ENCODE assay signal across 22 mouse cellular contexts in genomic region chr12:8463599-8464160, GRCm38 (mm10). TPM values are rescaled to one million over a fixed set of nuclear protein-coding genes. Genes with fewer than 3 reads are reported as not detected.
DNase-seq lines count a peak whose midpoint lies in the region; ATAC-seq and TF ChIP-seq lines count a peak whose summit lies in the region.
"Had no signal": no experiment of that assay in that cellular context is flagged by ENCODE, and none has a peak within 500 bp of the region (broad histone marks: within the 10 kb centered on the region; RNA-seq: fewer than 3 reads in every experiment).

No protein-coding gene starts in this region.

- H3K27ac ChIP-seq in forebrain, embryonic 15.5 days (replicated peaks), result no peak overlapping the region
- H3K27ac ChIP-seq in forebrain, postnatal 0 days (ENCODE audit: low read depth, low read length), result no peak overlapping the region
- H3K27ac ChIP-seq in midbrain, embryonic 10.5 days (replicated peaks), result 0 out of 2 replicates have a peak overlapping the region, but pooled peaks have one; percentile 23
- no peak overlapping the region for H3K27ac ChIP-seq in midbrain, postnatal 0 days (ENCODE audit: low read depth, low read length)
- H3K27ac ChIP-seq in hindbrain, embryonic 16.5 days (ENCODE audit: low read depth, low read length), result no peak overlapping the region
- no peak overlapping the region for H3K27ac ChIP-seq in cerebellum, adult 2 months (ENCODE audit: insufficient read depth, low read length)
- H3K27ac ChIP-seq: embryonic facial prominence, embryonic 10.5 days; kidney, postnatal 0 days; macrophage; stomach, postnatal 0 days had no signal

- TF ChIP-seq CTCF in forebrain, postnatal 0 days (IDR thresholded peaks at IDR 0.05; ENCODE audit: low read depth), result no peak
- no peak for TF ChIP-seq CTCF in midbrain, postnatal 0 days (IDR thresholded peaks at IDR 0.05)
- no peak for TF ChIP-seq CTCF in brain, embryonic 14.5 days (IDR thresholded peaks at IDR 0.05; ENCODE audit: borderline replicate concordance, extremely low read depth, insufficient read depth, insufficient read length)
- TF ChIP-seq CTCF in cerebellum, adult 2 months (IDR thresholded peaks at IDR 0.05; ENCODE audit: borderline replicate concordance, insufficient read depth, low read depth, low read length), result no peak

- H3K4me1 ChIP-seq in forebrain, embryonic 15.5 days, result no peaks in the 10 kb centered on the region
- H3K4me1 ChIP-seq in forebrain, postnatal 0 days (ENCODE audit: insufficient read depth), result no peaks in the 10 kb centered on the region
- H3K4me1 ChIP-seq in midbrain, embryonic 10.5 days, result peaks cover 16% of the 10 kb centered on the region
- no peaks in the 10 kb centered on the region for H3K4me1 ChIP-seq in midbrain, postnatal 0 days (ENCODE audit: insufficient read depth, low read length)
- H3K4me1 ChIP-seq in hindbrain, embryonic 16.5 days (ENCODE audit: control insufficient read depth, insufficient read depth, low read depth, low read length), result no peaks in the 10 kb centered on the region; the same call in 1 of the 2 replicates
- no peaks in the 10 kb centered on the region for H3K4me1 ChIP-seq in cerebellum, adult 2 months (ENCODE audit: control insufficient read depth, insufficient read depth, low read length)

- WGBS in forebrain, embryonic 15.5 days, result 49% methylated on average over 3 of the region's 3 CpGs
- 53% methylated on average over 3 of the region's 3 CpGs for WGBS in forebrain, postnatal 0 days
- 37% methylated on average over 3 of the region's 3 CpGs for WGBS in midbrain, embryonic 10.5 days
- WGBS in midbrain, postnatal 0 days, result 12% methylated on average over 3 of the region's 3 CpGs
- 38% methylated on average over 3 of the region's 3 CpGs for WGBS in hindbrain, embryonic 16.5 days
- 77% methylated on average over 3 of the region's 3 CpGs for WGBS in cerebellum, adult 2 months

- no peak for TF ChIP-seq POLR2A in brain, embryonic 14.5 days (IDR thresholded peaks at IDR 0.05; ENCODE audit: borderline replicate concordance, extremely low read depth, insufficient read depth, insufficient read length, poor library complexity, severe bottlenecking)
- TF ChIP-seq POLR2A in cerebellum, adult 2 months (IDR thresholded peaks at IDR 0.05; ENCODE audit: borderline replicate concordance, insufficient read depth, low read length), result no peak

- no peak overlapping the region for H3K4me2 ChIP-seq in forebrain, embryonic 15.5 days (replicated peaks)
- H3K4me2 ChIP-seq in forebrain, postnatal 0 days (ENCODE audit: low read depth), result no peak overlapping the region
- H3K4me2 ChIP-seq in midbrain, postnatal 0 days (ENCODE audit: low read depth, low read length, poor library complexity, severe bottlenecking), result no peak overlapping the region
- no peak overlapping the region for H3K4me2 ChIP-seq in hindbrain, embryonic 16.5 days (ENCODE audit: low read length)
- H3K4me2 ChIP-seq: heart, embryonic 12.5 days had no signal

- no peak for DNase-seq in forebrain, postnatal 0 days
- DNase-seq in midbrain, embryonic 10.5 days (ENCODE audit: low spot score), result no peak
- no peak for DNase-seq in midbrain, postnatal 0 days (ENCODE audit: low spot score)
- DNase-seq in brain, embryonic 14.5 days (ENCODE audit: low read depth), result peak; percentile 32
- DNase-seq in cerebellum, adult 2 months, result no peak
- DNase-seq in spleen, adult 18-20 months, result no peak
- DNase-seq: adrenal gland, postnatal 10 days; cerebellum, adult 9-11 months; gastrocnemius, postnatal 25 days; heart, adult 18-20 months; heart, postnatal 10 days; kidney, adult 18-20 months; thymus, adult 2 months; thymus, postnatal 4 days had no signal

- H3K9me3 ChIP-seq in forebrain, embryonic 15.5 days, result no peaks in the 10 kb centered on the region
- no peaks in the 10 kb centered on the region for H3K9me3 ChIP-seq in forebrain, postnatal 0 days (ENCODE audit: low read length)
- no peaks in the 10 kb centered on the region for H3K9me3 ChIP-seq in midbrain, embryonic 10.5 days (replicated peaks)
- H3K9me3 ChIP-seq in midbrain, postnatal 0 days (ENCODE audit: low read length), result no peaks in the 10 kb centered on the region
- H3K9me3 ChIP-seq in hindbrain, embryonic 16.5 days (ENCODE audit: control insufficient read depth, low read length), result no peaks in the 10 kb centered on the region
- H3K9me3 ChIP-seq: embryonic facial prominence, embryonic 10.5 days; heart, embryonic 12.5 days had no signal

- H3K36me3 ChIP-seq in forebrain, embryonic 15.5 days, result no peaks in the 10 kb centered on the region
- no peaks in the 10 kb centered on the region for H3K36me3 ChIP-seq in forebrain, postnatal 0 days (ENCODE audit: insufficient read depth)
- no peaks in the 10 kb centered on the region for H3K36me3 ChIP-seq in midbrain, embryonic 10.5 days
- H3K36me3 ChIP-seq in midbrain, postnatal 0 days (ENCODE audit: insufficient read depth, low read length), result no peaks in the 10 kb centered on the region
- H3K36me3 ChIP-seq in hindbrain, embryonic 16.5 days (ENCODE audit: control insufficient read depth, insufficient read depth, low read length), result no peaks in the 10 kb centered on the region
- H3K36me3 ChIP-seq: embryonic facial prominence, embryonic 10.5 days; heart, embryonic 12.5 days had no signal

- no peak overlapping the region for H3K4me3 ChIP-seq in forebrain, embryonic 15.5 days
- H3K4me3 ChIP-seq in forebrain, postnatal 0 days (ENCODE audit: low read depth, low read length), result no peak overlapping the region
- no peak overlapping the region for H3K4me3 ChIP-seq in midbrain, embryonic 10.5 days
- no peak overlapping the region for H3K4me3 ChIP-seq in midbrain, postnatal 0 days (ENCODE audit: low read depth, low read length)
- H3K4me3 ChIP-seq in hindbrain, embryonic 16.5 days (ENCODE audit: low read length), result no peak overlapping the region
- H3K4me3 ChIP-seq in cerebellum, adult 2 months (replicated peaks; ENCODE audit: insufficient read depth, low read depth, low read length), result no peak overlapping the region
- H3K4me3 ChIP-seq: embryonic facial prominence, embryonic 10.5 days; heart, embryonic 12.5 days had no signal

- no peak overlapping the region for H3K9ac ChIP-seq in forebrain, embryonic 15.5 days (replicated peaks)
- H3K9ac ChIP-seq in forebrain, postnatal 0 days, result no peak overlapping the region
- H3K9ac ChIP-seq in midbrain, postnatal 0 days (replicated peaks; ENCODE audit: low read length, poor library complexity, severe bottlenecking), result no peak overlapping the region
- H3K9ac ChIP-seq in hindbrain, embryonic 16.5 days (ENCODE audit: low read depth, low read length), result no peak overlapping the region
- H3K9ac ChIP-seq: heart, embryonic 12.5 days had no signal

- ATAC-seq in forebrain, embryonic 15.5 days (replicated peaks), result 0 out of 2 replicates have a peak, but pooled peaks have one; percentile 32
- ATAC-seq in forebrain, postnatal 0 days, result no peak
- no peak for ATAC-seq in midbrain, postnatal 0 days (ENCODE audit: low FRiP score)
- peak; percentile 31; the same call in 1 of the 2 replicates for ATAC-seq in hindbrain, embryonic 16.5 days
- ATAC-seq: forebrain, embryonic 16.5 days had no signal

- no peaks in the 10 kb centered on the region for H3K27me3 ChIP-seq in forebrain, embryonic 15.5 days
- no peaks in the 10 kb centered on the region for H3K27me3 ChIP-seq in forebrain, postnatal 0 days (ENCODE audit: insufficient read depth, low read length)
- H3K27me3 ChIP-seq in midbrain, embryonic 10.5 days (ENCODE audit: low read depth, poor library complexity, severe bottlenecking), result peaks cover 14% of the 10 kb centered on the region; the same call in 1 of the 2 replicates
- H3K27me3 ChIP-seq in midbrain, postnatal 0 days (ENCODE audit: insufficient read depth, low read length), result no peaks in the 10 kb centered on the region
- no peaks in the 10 kb centered on the region for H3K27me3 ChIP-seq in hindbrain, embryonic 16.5 days (replicated peaks; ENCODE audit: control insufficient read depth, insufficient read depth, low read length)
- no peaks in the 10 kb centered on the region for H3K27me3 ChIP-seq in cerebellum, adult 2 months (ENCODE audit: control insufficient read depth, insufficient read depth, low read length)
- H3K27me3 ChIP-seq: heart, embryonic 12.5 days had no signal

RNA-seq across cellular contexts. Expression of gene Rhob, which starts 36.1 kb away (rescaled TPM):
- 73.8 and 77.6 TPM in 2 replicates for polyA plus RNA-seq in forebrain, embryonic 15.5 days (2015; fragmentation: Nextera tagmentation; extraction: Ambion mirVana)
- total RNA-seq in forebrain, postnatal 0 days (2014; rRNA removed), result 278 and 289 TPM in 2 replicates
- 69.9 and 78.9 TPM in 2 replicates for polyA plus RNA-seq in forebrain, postnatal 0 days (2015; fragmentation: Nextera tagmentation; extraction: Ambion mirVana)
- polyA plus RNA-seq in midbrain, embryonic 10.5 days (2016; fragmentation: Nextera tagmentation; extraction: Ambion mirVana), result 30.0 and 30.1 TPM in 2 replicates
- 323 and 329 TPM in 2 replicates for total RNA-seq in midbrain, postnatal 0 days (2014; rRNA removed)
- polyA plus RNA-seq in midbrain, postnatal 0 days (2015; fragmentation: Nextera tagmentation; extraction: Ambion mirVana), result 74.1 and 75.1 TPM in 2 replicates
- 239 and 265 TPM in 2 replicates for polyA plus RNA-seq in brain, embryonic 14.5 days (2012; rRNA removed)
- 81.3 and 86.9 TPM in 2 replicates for polyA plus RNA-seq in hindbrain, embryonic 16.5 days (2015; fragmentation: Nextera tagmentation; extraction: Ambion mirVana)
- polyA plus RNA-seq in cerebellum, adult 2 months (2012; rRNA removed), result 295 and 299 TPM in 2 replicates

Comparison
In these comparisons a context has a peak if more than half of its experiments do, and no peak if none do; other contexts are left out.
1. ATAC-seq: peak in forebrain, embryonic 15.5 days (single experiment) and hindbrain, embryonic 16.5 days (single experiment); none in forebrain, postnatal 0 days (single experiment) and midbrain, postnatal 0 days (single experiment).